Mouse (Mus musculus): ENCODE measurements around the gene Basp1. TPM values are rescaled to one million over a fixed set of nuclear protein-coding genes. Genes with fewer than 3 reads are reported as not detected.
"Not testable (repeated sequence)": the region's sequence is repeated elsewhere in the genome, so short reads cannot be mapped to it uniquely, and the experiment has no call there.

The Basp1 gene
- total RNA-seq (2018; cell fraction: chromatin; rRNA removed): 10 to 100 TPM in 25 of 26 experiments, 1 to 10 TPM in 1; 7.7 to 59.8 (median 16.6) TPM
- 100 to 1,000 TPM; 109 to 219 (median 156) TPM for total RNA-seq (2018; cell fraction: cytosol; rRNA removed)
- 10 to 100 TPM; 33.9 to 97.4 (median 63.7) TPM for total RNA-seq (2018; cell fraction: nucleus; rRNA removed)
- polyA plus RNA-seq (2018): 124 to 230 TPM (median 218 TPM) in 3 replicates

GRCm38 (mm10) chr15:25413378-25413901 lies at the start of gene Basp1:
Gene Basp1 (minus strand): TSS chr15:25413764.
- Histone ChIP-seq H3K36me3 (ENCODE audit: inconsistent target) (no peaks in the 10 kb centered on the region), H3K79me2 (ENCODE audit: inconsistent target) (peaks cover 49% of the 10 kb centered on the region), H3K4me3 (ENCODE audit: inconsistent target) (peak within 1 kb of the TSS; percentile 76), H3K27ac (peak within 1 kb of the TSS; percentile 57)
- WGBS (ENCODE audit: missing documents): 0% methylated on average over 26 of the region's 60 CpGs

DNA sequence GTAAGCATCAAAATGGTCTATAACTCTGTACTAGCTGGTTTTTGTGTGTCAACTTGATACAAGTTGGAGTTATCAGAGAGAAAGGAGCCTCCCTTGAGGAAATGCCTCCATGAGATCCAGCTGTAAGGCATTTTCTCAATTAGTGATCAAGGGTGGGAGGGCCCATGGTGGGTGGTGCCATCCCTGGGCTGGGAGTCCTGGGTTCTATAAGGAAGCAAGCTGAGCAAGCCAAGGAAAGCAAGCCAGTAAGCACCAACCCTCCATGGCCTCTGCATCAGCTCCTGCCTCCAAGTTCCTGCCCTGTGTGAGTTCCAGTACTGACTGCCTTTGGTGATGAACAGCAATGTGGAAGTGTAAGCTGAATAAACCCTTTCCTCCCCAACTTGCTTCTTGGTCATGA lies 49.5 kb upstream of the Basp1 start:
- not testable (repeated sequence) for H3K4me3 ChIP-seq (ENCODE audit: inconsistent target); H3K27ac ChIP-seq; H3K36me3 ChIP-seq (ENCODE audit: inconsistent target); H3K79me2 ChIP-seq (ENCODE audit: inconsistent target)

- Histone ChIP-seq H3K36me3 (ENCODE audit: inconsistent target) (no peaks in the 10 kb centered on the region), H3K4me3 (ENCODE audit: inconsistent target) (no peak overlapping the region), H3K79me2 (ENCODE audit: inconsistent target) (no peaks in the 10 kb centered on the region), H3K27ac (no peak overlapping the region)
- WGBS (ENCODE audit: missing documents): 79% methylated on average over 5 of the region's 6 CpGs
These were observed 48.6 kb upstream of the Basp1 start for GRCm38 (mm10) chr15:25462056-25462762.

GRCm38 (mm10) chr15:25459901-25460300 lies 46.3 kb upstream of the Basp1 start:
- Histone ChIP-seq H3K4me3 (ENCODE audit: inconsistent target) (no peak overlapping the region), H3K27ac (no peak overlapping the region), H3K36me3 (ENCODE audit: inconsistent target) (no peaks in the 10 kb centered on the region), H3K79me2 (ENCODE audit: inconsistent target) (no peaks in the 10 kb centered on the region)
- WGBS (ENCODE audit: missing documents): 96% methylated on average over 7 of the region's 7 CpGs

GRCm38 (mm10) chr15:25457421-25457820 lies 43.9 kb upstream of the Basp1 start:
- Histone ChIP-seq H3K4me3 (ENCODE audit: inconsistent target) (no peak overlapping the region), H3K36me3 (ENCODE audit: inconsistent target) (no peaks in the 10 kb centered on the region), H3K79me2 (ENCODE audit: inconsistent target) (no peaks in the 10 kb centered on the region), H3K27ac (no peak overlapping the region)
- WGBS (ENCODE audit: missing documents): 60% methylated on average over 2 of the region's 2 CpGs

GRCm38 (mm10) chr15:25453538-25453937 lies 40.0 kb upstream of the Basp1 start:
- H3K79me2 ChIP-seq (ENCODE audit: inconsistent target): no peaks in the 10 kb centered on the region
- no peaks in the 10 kb centered on the region for H3K36me3 ChIP-seq (ENCODE audit: inconsistent target)
- no peak overlapping the region for H3K4me3 ChIP-seq (ENCODE audit: inconsistent target)
- 93% methylated on average over 3 of the region's 3 CpGs for WGBS (ENCODE audit: missing documents)
- no peak overlapping the region for H3K27ac ChIP-seq

DNA sequence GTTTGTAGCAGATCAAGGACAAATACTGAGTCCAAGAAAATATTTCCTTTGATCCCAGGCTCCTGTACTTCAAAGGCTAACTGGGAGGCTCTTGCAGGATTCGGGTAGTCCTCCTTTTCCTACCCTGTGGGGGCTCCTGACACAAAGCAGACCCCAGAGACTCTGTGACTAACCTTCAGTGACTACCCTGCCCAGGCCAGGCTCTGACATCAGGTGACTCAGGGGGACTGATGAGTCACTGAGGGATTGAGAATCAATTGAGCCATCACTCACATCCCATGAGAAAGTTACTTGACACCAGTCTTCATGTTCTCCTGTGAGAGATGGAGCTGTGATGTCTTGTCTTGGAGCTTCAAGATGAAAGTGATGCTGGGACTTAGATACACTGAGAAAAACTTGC lies 35.8 kb upstream of the Basp1 start:
- Histone ChIP-seq H3K4me3 (ENCODE audit: inconsistent target) (no peak overlapping the region), H3K79me2 (ENCODE audit: inconsistent target) (no peaks in the 10 kb centered on the region), H3K27ac (no peak overlapping the region), H3K36me3 (ENCODE audit: inconsistent target) (no peaks in the 10 kb centered on the region)
- WGBS (ENCODE audit: missing documents): 63% methylated on average over 1 of the region's 1 CpGs

- Histone ChIP-seq H3K36me3 (ENCODE audit: inconsistent target) (no peaks in the 10 kb centered on the region), H3K27ac (no peak overlapping the region), H3K4me3 (ENCODE audit: inconsistent target) (no peak overlapping the region), H3K79me2 (ENCODE audit: inconsistent target) (no peaks in the 10 kb centered on the region)
- WGBS (ENCODE audit: missing documents): 89% methylated on average over 4 of the region's 4 CpGs
These were observed 35.3 kb upstream of the Basp1 start for GRCm38 (mm10) chr15:25448703-25449340.

- Histone ChIP-seq H3K79me2 (ENCODE audit: inconsistent target) (no peaks in the 10 kb centered on the region), H3K27ac (no peak overlapping the region), H3K4me3 (ENCODE audit: inconsistent target) (no peak overlapping the region), H3K36me3 (ENCODE audit: inconsistent target) (no peaks in the 10 kb centered on the region)
- WGBS (ENCODE audit: missing documents): 88% methylated on average over 6 of the region's 6 CpGs
These were observed 33.6 kb upstream of the Basp1 start for GRCm38 (mm10) chr15:25447136-25447535.

- 84% methylated on average over 4 of the region's 8 CpGs for WGBS (ENCODE audit: missing documents)
- Histone ChIP-seq H3K79me2 (ENCODE audit: inconsistent target) (no peaks in the 10 kb centered on the region), H3K4me3 (ENCODE audit: inconsistent target) (no peak overlapping the region), H3K27ac (no peak overlapping the region), H3K36me3 (ENCODE audit: inconsistent target) (no peaks in the 10 kb centered on the region)
These were observed 32.6 kb upstream of the Basp1 start for GRCm38 (mm10) chr15:25446155-25446487.

GRCm38 (mm10) chr15:25445361-25446154 lies 32.0 kb upstream of the Basp1 start:
- H3K27ac ChIP-seq: no peak overlapping the region
- H3K79me2 ChIP-seq (ENCODE audit: inconsistent target): no peaks in the 10 kb centered on the region
- 41% methylated on average over 17 of the region's 17 CpGs for WGBS (ENCODE audit: missing documents)
- H3K36me3 ChIP-seq (ENCODE audit: inconsistent target): no peaks in the 10 kb centered on the region
- no peak overlapping the region for H3K4me3 ChIP-seq (ENCODE audit: inconsistent target)

- no peaks in the 10 kb centered on the region for H3K36me3 ChIP-seq (ENCODE audit: inconsistent target)
- no peaks in the 10 kb centered on the region for H3K79me2 ChIP-seq (ENCODE audit: inconsistent target)
- H3K27ac ChIP-seq: no peak overlapping the region
- H3K4me3 ChIP-seq (ENCODE audit: inconsistent target): no peak overlapping the region
- 92% methylated on average over 10 of the region's 10 CpGs for WGBS (ENCODE audit: missing documents)
These were observed 30.6 kb upstream of the Basp1 start for GRCm38 (mm10) chr15:25444208-25444607.

DNA sequence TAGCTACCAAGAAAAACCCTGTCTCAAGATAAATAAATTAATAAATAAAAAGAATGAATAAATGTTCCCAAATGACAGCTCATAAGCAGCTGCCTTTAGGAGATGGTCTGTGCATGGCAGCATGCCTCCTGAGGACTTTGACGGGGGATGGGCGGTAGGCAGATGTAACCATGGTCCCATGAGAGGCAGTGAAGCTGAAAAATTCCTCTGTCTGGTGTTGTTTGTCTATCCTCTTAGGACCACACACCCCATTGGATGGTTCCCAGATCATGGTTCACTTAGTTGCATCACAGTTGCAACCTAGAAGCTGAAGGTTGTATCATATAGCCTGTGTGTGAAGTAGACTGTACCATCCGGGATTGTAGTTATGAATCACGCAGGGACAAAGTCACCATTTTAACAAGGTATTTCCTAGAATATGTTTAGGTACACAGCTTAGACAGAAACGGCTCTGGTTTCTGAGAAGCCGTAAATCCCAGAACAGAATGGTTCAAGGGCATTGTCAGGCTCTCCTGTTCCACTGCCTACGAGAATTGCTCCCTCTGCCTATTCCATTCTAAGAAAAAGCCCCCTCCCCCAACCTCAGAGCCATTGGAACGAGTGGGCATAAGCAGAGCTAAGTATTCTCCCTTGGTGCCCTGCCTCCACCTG lies 29.7 kb upstream of the Basp1 start:
- Histone ChIP-seq H3K79me2 (ENCODE audit: inconsistent target) (no peaks in the 10 kb centered on the region), H3K27ac (no peak overlapping the region), H3K4me3 (ENCODE audit: inconsistent target) (no peak overlapping the region), H3K36me3 (ENCODE audit: inconsistent target) (no peaks in the 10 kb centered on the region)
- 82% methylated on average over 8 of the region's 8 CpGs for WGBS (ENCODE audit: missing documents)

GRCm38 (mm10) chr15:25441868-25442185 lies 28.3 kb upstream of the Basp1 start:
- H3K36me3 ChIP-seq (ENCODE audit: inconsistent target): no peaks in the 10 kb centered on the region
- WGBS (ENCODE audit: missing documents): 89% methylated on average over 9 of the region's 9 CpGs
- no peaks in the 10 kb centered on the region for H3K79me2 ChIP-seq (ENCODE audit: inconsistent target)
- no peak overlapping the region for H3K27ac ChIP-seq
- H3K4me3 ChIP-seq (ENCODE audit: inconsistent target): no peak overlapping the region

Data from macrophage (primary cell).